Mouse (Mus musculus): ENCODE data around the gene Dusp3. TPM values are rescaled to one million over a fixed set of nuclear protein-coding genes. Genes with fewer than 3 reads are reported as not detected.

The Dusp3 gene
- total and polyA plus RNA-seq, 2 experiments from 2014 or later = 31.0 to 32.8 TPM

GRCm38 (mm10) chr11:101981850-101982249 is 5.0 kb downstream of the Dusp3 start:
- Histone ChIP-seq H3K4me2 (ENCODE audit: low read depth) (no peak overlapping the region), H3K27ac (ENCODE audit: low read depth, low read length) (no peak overlapping the region), H3K4me1 (ENCODE audit: insufficient read depth) (peaks cover 10% of the 10 kb centered on the region), H3K36me3 (ENCODE audit: insufficient read depth) (peaks cover 27% of the 10 kb centered on the region; the same call in 1 of the 2 replicates), H3K9me3 (ENCODE audit: low read length) (no peaks in the 10 kb centered on the region), H3K4me3 (ENCODE audit: low read depth, low read length) (no peak overlapping the region), H3K9ac (no peak overlapping the region), H3K27me3 (ENCODE audit: insufficient read depth, low read length) (no peaks in the 10 kb centered on the region)
- ATAC-seq = no peak
- no peak for TF ChIP-seq CTCF (IDR thresholded peaks at IDR 0.05; ENCODE audit: low read depth)
- WGBS = 85% methylated on average over 12 of the region's 12 CpGs
- DNase-seq = no peak

GRCm38 (mm10) chr11:101980603-101981157 is 6.1 kb downstream of the Dusp3 start:
- H3K9ac ChIP-seq = no peak overlapping the region
- H3K9me3 ChIP-seq (ENCODE audit: low read length) = no peaks in the 10 kb centered on the region
- peaks cover 5% of the 10 kb centered on the region for H3K4me1 ChIP-seq (ENCODE audit: insufficient read depth)
- H3K27me3 ChIP-seq (ENCODE audit: insufficient read depth, low read length) = no peaks in the 10 kb centered on the region
- 76% methylated on average over 9 of the region's 9 CpGs for WGBS
- no peak overlapping the region for H3K27ac ChIP-seq (ENCODE audit: low read depth, low read length)
- H3K36me3 ChIP-seq (ENCODE audit: insufficient read depth) = peaks cover 27% of the 10 kb centered on the region; the same call in 1 of the 2 replicates
- DNase-seq = no peak
- no peak overlapping the region for H3K4me3 ChIP-seq (ENCODE audit: low read depth, low read length)
- no peak for ATAC-seq
- H3K4me2 ChIP-seq (ENCODE audit: low read depth) = no peak overlapping the region
- no peak for TF ChIP-seq CTCF (IDR thresholded peaks at IDR 0.05; ENCODE audit: low read depth)

- Histone ChIP-seq H3K4me1 (ENCODE audit: insufficient read depth) (peaks cover 5% of the 10 kb centered on the region), H3K27ac (ENCODE audit: low read depth, low read length) (no peak overlapping the region), H3K9me3 (ENCODE audit: low read length) (no peaks in the 10 kb centered on the region), H3K36me3 (ENCODE audit: insufficient read depth) (peaks cover 27% of the 10 kb centered on the region; the same call in 1 of the 2 replicates), H3K4me3 (ENCODE audit: low read depth, low read length) (no peak overlapping the region), H3K9ac (no peak overlapping the region), H3K27me3 (ENCODE audit: insufficient read depth, low read length) (no peaks in the 10 kb centered on the region), H3K4me2 (ENCODE audit: low read depth) (no peak overlapping the region)
- WGBS = 89% methylated on average over 5 of the region's 5 CpGs
- no peak for DNase-seq
- no peak for TF ChIP-seq CTCF (IDR thresholded peaks at IDR 0.05; ENCODE audit: low read depth)
- no peak for ATAC-seq
These were observed 7.7 kb downstream of the Dusp3 start for GRCm38 (mm10) chr11:101979140-101979539.

- no peaks in the 10 kb centered on the region for H3K27me3 ChIP-seq (ENCODE audit: insufficient read depth, low read length)
- H3K4me3 ChIP-seq (ENCODE audit: low read depth, low read length) = no peak overlapping the region
- H3K4me1 ChIP-seq (ENCODE audit: insufficient read depth) = no peaks in the 10 kb centered on the region
- peak; percentile 11; the same call in 1 of the 2 replicates for TF ChIP-seq CTCF (IDR thresholded peaks at IDR 0.05; ENCODE audit: low read depth)
- H3K9me3 ChIP-seq (ENCODE audit: low read length) = no peaks in the 10 kb centered on the region
- WGBS = 95% methylated on average over 7 of the region's 7 CpGs
- no peak overlapping the region for H3K4me2 ChIP-seq (ENCODE audit: low read depth)
- DNase-seq = no peak
- no peak for ATAC-seq
- no peak overlapping the region for H3K9ac ChIP-seq
- H3K27ac ChIP-seq (ENCODE audit: low read depth, low read length) = no peak overlapping the region
- peaks cover 27% of the 10 kb centered on the region; the same call in 1 of the 2 replicates for H3K36me3 ChIP-seq (ENCODE audit: insufficient read depth)
These were observed 9.9 kb downstream of the Dusp3 start for GRCm38 (mm10) chr11:101976949-101977348.

GRCm38 (mm10) chr11:101974923-101975322 is 11.9 kb downstream of the Dusp3 start:
- H3K4me1 ChIP-seq (ENCODE audit: insufficient read depth) = no peaks in the 10 kb centered on the region
- TF ChIP-seq CTCF (IDR thresholded peaks at IDR 0.05; ENCODE audit: low read depth) = peak; percentile 47
- H3K4me3 ChIP-seq (ENCODE audit: low read depth, low read length) = no peak overlapping the region
- ATAC-seq = no peak
- no peak overlapping the region for H3K9ac ChIP-seq
- no peak for DNase-seq
- peaks cover 11% of the 10 kb centered on the region; the same call in 1 of the 2 replicates for H3K36me3 ChIP-seq (ENCODE audit: insufficient read depth)
- 62% methylated on average over 9 of the region's 9 CpGs for WGBS
- no peaks in the 10 kb centered on the region for H3K27me3 ChIP-seq (ENCODE audit: insufficient read depth, low read length)
- H3K27ac ChIP-seq (ENCODE audit: low read depth, low read length) = no peak overlapping the region
- H3K9me3 ChIP-seq (ENCODE audit: low read length) = no peaks in the 10 kb centered on the region
- no peak overlapping the region for H3K4me2 ChIP-seq (ENCODE audit: low read depth)

GRCm38 (mm10) chr11:101974181-101974580 is 12.6 kb downstream of the Dusp3 start:
- H3K9me3 ChIP-seq (ENCODE audit: low read length) = no peaks in the 10 kb centered on the region
- H3K4me3 ChIP-seq (ENCODE audit: low read depth, low read length) = no peak overlapping the region
- H3K4me2 ChIP-seq (ENCODE audit: low read depth) = no peak overlapping the region
- no peaks in the 10 kb centered on the region for H3K4me1 ChIP-seq (ENCODE audit: insufficient read depth)
- 0 out of 2 replicates have a peak, but pooled peaks cover 5% of the 10 kb centered on the region for H3K36me3 ChIP-seq (ENCODE audit: insufficient read depth)
- no peak overlapping the region for H3K9ac ChIP-seq
- no peaks in the 10 kb centered on the region for H3K27me3 ChIP-seq (ENCODE audit: insufficient read depth, low read length)
- 74% methylated on average over 6 of the region's 6 CpGs for WGBS
- no peak overlapping the region for H3K27ac ChIP-seq (ENCODE audit: low read depth, low read length)
- ATAC-seq = no peak
- TF ChIP-seq CTCF (IDR thresholded peaks at IDR 0.05; ENCODE audit: low read depth) = no peak
- no peak for DNase-seq

- WGBS = 75% methylated on average over 9 of the region's 9 CpGs
- Histone ChIP-seq H3K27ac (ENCODE audit: low read depth, low read length) (no peak overlapping the region), H3K4me1 (ENCODE audit: insufficient read depth) (no peaks in the 10 kb centered on the region), H3K27me3 (ENCODE audit: insufficient read depth, low read length) (0 out of 2 replicates have a peak, but pooled peaks cover under 1% of the 10 kb centered on the region), H3K9me3 (ENCODE audit: low read length) (no peaks in the 10 kb centered on the region), H3K36me3 (ENCODE audit: insufficient read depth) (0 out of 2 replicates have a peak, but pooled peaks cover 2% of the 10 kb centered on the region), H3K4me3 (ENCODE audit: low read depth, low read length) (no peak overlapping the region), H3K4me2 (ENCODE audit: low read depth) (no peak overlapping the region), H3K9ac (no peak overlapping the region)
- no peak for TF ChIP-seq CTCF (IDR thresholded peaks at IDR 0.05; ENCODE audit: low read depth)
- ATAC-seq (no peak), DNase-seq (no peak)
These were observed 13.3 kb downstream of the Dusp3 start for GRCm38 (mm10) chr11:101973496-101973895.
